Mouse (Mus musculus): ENCODE data around the gene Phpt1. TPM values are rescaled to one million over a fixed set of nuclear protein-coding genes. Genes with fewer than 3 reads are reported as not detected.

Phpt1 gene
- polyA plus RNA-seq, 1 experiment from 2014 or later, result 181 TPM

DNA sequence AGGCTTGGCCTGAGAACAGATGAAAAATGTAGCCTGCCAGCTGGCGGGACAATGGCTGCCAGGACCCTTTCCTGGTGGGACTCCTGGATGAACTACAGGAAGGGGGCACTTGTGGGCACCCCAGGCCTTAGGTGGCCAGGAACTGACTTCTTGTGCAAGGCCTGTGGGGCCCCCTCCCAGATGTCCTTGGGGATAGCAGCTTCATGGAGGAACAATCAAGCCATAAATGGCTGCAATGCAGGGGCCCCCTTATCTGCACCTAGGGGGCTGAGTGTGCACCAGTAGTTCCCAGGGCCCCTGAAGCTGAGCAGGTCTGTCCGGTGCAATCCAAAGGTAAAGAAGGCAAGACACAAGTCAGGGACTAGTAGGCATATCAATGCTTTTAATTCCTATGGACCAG lies 2.0 kb downstream of the Phpt1 start:
- peak overlapping the region; percentile 64 for H3K4me3 ChIP-seq (replicated peaks)
- peak overlapping the region; percentile 82 for H3K4me2 ChIP-seq
- peaks cover 29% of the 10 kb centered on the region for H3K36me3 ChIP-seq
- no peak overlapping the region for H3K9ac ChIP-seq (replicated peaks)
- 86% methylated on average over 2 of the region's 2 CpGs for WGBS
- no peak overlapping the region for H3K27ac ChIP-seq (replicated peaks)
- H3K27me3 ChIP-seq (replicated peaks), result peaks cover 21% of the 10 kb centered on the region
- no peak for ATAC-seq (ENCODE audit: low FRiP score)
- peaks cover 44% of the 10 kb centered on the region for H3K4me1 ChIP-seq
- H3K9me3 ChIP-seq (replicated peaks), result no peaks in the 10 kb centered on the region

DNA sequence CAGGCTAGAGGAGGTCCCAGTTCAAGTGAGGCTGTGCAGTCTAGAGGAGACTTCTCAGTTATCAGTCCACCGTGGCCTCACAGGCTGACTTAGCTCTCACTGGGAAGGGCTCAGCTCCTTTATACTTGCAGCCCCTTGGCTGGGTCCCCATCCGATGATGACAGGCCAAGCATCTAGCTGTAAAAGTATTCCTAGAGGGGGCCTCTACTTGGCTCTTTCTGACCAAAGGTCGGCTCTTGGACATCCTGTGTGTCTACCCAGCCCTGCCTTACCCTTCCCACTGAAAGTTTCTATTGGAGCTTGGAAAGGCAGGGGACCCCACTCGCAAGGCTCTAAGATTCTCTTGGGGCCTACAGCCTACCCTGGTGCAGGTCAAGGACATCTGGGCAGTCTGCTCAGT lies 3.8 kb downstream of the Phpt1 start:
- 94% methylated on average over 4 of the region's 4 CpGs for WGBS
- H3K36me3 ChIP-seq, result peaks cover 25% of the 10 kb centered on the region
- H3K4me1 ChIP-seq, result peaks cover 29% of the 10 kb centered on the region
- H3K9ac ChIP-seq (replicated peaks), result no peak overlapping the region
- H3K27ac ChIP-seq (replicated peaks), result no peak overlapping the region
- peaks cover 2% of the 10 kb centered on the region for H3K27me3 ChIP-seq (replicated peaks)
- ATAC-seq (ENCODE audit: low FRiP score), result no peak
- no peak overlapping the region for H3K4me3 ChIP-seq (replicated peaks)
- H3K4me2 ChIP-seq, result no peak overlapping the region
- no peaks in the 10 kb centered on the region for H3K9me3 ChIP-seq (replicated peaks)

DNA sequence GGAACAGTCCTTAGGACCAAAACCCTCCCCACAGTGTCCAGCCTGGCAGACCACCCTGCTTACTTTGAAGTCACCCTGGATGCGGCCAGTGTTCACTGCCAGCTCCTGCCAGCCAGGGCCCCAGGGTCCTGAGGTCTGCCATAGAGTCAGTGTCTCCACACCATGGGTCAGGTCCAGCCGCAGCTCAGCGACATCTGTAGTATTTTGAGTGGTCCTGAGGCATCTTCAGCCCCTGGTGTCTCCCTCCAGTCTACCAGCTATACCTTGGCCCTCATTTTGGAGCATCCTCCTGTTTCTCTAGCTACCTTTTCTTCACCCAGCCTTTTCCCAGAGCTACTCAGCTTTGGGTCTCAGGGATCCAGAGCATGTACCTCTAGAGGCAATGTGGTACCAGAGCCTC lies 5.7 kb downstream of the Phpt1 start:
- Histone ChIP-seq H3K27me3 (replicated peaks) (no peaks in the 10 kb centered on the region), H3K4me1 (peaks cover 18% of the 10 kb centered on the region), H3K27ac (replicated peaks) (no peak overlapping the region), H3K4me2 (no peak overlapping the region), H3K9me3 (replicated peaks) (no peaks in the 10 kb centered on the region), H3K4me3 (replicated peaks) (no peak overlapping the region), H3K36me3 (peaks cover 33% of the 10 kb centered on the region), H3K9ac (replicated peaks) (no peak overlapping the region)
- ATAC-seq (ENCODE audit: low FRiP score), result no peak
- 98% methylated on average over 3 of the region's 3 CpGs for WGBS

DNA sequence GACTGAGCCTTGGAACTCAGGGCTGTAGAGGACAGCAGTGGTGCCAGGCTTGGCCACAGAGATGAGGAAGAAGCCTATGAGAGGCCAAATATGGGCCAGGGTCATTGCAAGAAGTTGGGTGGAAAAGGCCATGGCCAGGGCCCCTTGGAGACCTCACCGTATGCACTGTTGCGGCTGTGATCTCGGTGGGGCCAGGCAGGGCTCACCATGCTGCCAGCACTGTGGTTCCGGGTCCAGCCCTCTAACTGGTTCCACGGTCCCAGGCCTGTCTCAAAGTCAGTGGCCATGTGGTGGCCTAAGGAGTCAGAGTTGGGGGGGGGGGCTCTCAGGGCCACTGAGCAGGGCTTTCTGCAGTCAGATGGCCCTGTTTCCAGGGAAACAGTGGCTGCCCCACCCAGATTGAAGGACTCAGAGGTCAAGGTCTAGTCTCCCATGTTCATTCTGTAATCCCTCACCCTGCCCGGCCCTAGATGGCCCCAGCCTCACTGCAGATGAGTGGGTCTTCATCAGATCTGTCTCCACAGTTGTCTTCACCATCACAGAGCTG lies 6.5 kb downstream of the Phpt1 start:
- H3K4me1 ChIP-seq, result peaks cover 12% of the 10 kb centered on the region
- no peak for ATAC-seq (ENCODE audit: low FRiP score)
- peaks cover 41% of the 10 kb centered on the region for H3K36me3 ChIP-seq
- H3K27ac ChIP-seq (replicated peaks), result no peak overlapping the region
- H3K27me3 ChIP-seq (replicated peaks), result no peaks in the 10 kb centered on the region
- WGBS, result 88% methylated on average over 6 of the region's 6 CpGs
- H3K9ac ChIP-seq (replicated peaks), result no peak overlapping the region
- H3K4me3 ChIP-seq (replicated peaks), result no peak overlapping the region
- no peaks in the 10 kb centered on the region for H3K9me3 ChIP-seq (replicated peaks)
- no peak overlapping the region for H3K4me2 ChIP-seq

DNA sequence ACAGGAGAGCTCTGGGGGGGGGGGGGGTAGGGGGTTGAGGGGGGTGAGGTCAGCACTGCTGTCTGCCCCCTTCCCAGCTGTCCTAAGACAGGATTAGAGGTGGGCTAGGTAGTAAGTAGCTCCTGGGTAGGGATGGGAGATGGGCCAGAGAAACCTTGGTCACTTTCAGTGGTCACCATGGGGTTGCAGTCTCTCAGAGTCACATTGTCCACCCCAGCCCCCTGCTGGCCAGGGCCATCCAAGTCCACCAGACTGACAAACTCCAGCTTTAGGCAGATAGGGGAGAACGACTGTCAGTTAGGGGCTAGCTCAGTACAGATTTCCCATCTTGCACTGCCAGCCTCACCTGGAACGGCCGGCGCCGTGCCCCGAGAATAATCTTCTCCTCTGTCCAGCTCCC lies 8.5 kb downstream of the Phpt1 start:
- Histone ChIP-seq H3K27ac (replicated peaks) (no peak overlapping the region), H3K4me3 (replicated peaks) (no peak overlapping the region), H3K27me3 (replicated peaks) (no peaks in the 10 kb centered on the region), H3K4me2 (no peak overlapping the region), H3K36me3 (peaks cover 61% of the 10 kb centered on the region), H3K4me1 (no peaks in the 10 kb centered on the region), H3K9me3 (replicated peaks) (no peaks in the 10 kb centered on the region), H3K9ac (replicated peaks) (no peak overlapping the region)
- 88% methylated on average over 6 of the region's 6 CpGs for WGBS
- no peak for ATAC-seq (ENCODE audit: low FRiP score)

DNA sequence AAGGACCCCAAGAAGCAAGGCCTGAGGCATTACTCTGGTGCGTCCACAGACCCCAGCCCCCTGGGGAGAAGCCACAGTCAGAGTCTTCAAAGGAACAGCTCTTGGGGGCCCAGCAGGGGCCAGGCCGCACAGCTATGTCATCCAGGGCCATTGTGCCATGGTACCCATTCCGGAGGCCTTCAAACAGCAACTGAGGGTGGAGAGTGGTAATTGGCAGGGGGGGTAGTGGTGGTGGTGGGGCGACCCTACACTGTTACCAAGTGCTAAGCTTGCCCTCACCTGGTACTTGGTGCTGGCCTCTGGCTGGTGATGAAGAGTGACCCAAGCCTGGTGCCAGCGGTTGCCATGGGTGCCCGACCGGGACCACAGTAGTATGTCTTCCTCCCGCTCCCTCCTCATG lies 9.3 kb downstream of the Phpt1 start:
- Histone ChIP-seq H3K9me3 (replicated peaks) (no peaks in the 10 kb centered on the region), H3K27ac (replicated peaks) (no peak overlapping the region), H3K27me3 (replicated peaks) (no peaks in the 10 kb centered on the region), H3K4me3 (replicated peaks) (no peak overlapping the region), H3K4me2 (no peak overlapping the region), H3K36me3 (peaks cover 64% of the 10 kb centered on the region), H3K9ac (replicated peaks) (no peak overlapping the region), H3K4me1 (no peaks in the 10 kb centered on the region)
- ATAC-seq (ENCODE audit: low FRiP score), result 0 out of 2 replicates have a peak, but pooled peaks have one; percentile 7
- 87% methylated on average over 8 of the region's 8 CpGs for WGBS

DNA sequence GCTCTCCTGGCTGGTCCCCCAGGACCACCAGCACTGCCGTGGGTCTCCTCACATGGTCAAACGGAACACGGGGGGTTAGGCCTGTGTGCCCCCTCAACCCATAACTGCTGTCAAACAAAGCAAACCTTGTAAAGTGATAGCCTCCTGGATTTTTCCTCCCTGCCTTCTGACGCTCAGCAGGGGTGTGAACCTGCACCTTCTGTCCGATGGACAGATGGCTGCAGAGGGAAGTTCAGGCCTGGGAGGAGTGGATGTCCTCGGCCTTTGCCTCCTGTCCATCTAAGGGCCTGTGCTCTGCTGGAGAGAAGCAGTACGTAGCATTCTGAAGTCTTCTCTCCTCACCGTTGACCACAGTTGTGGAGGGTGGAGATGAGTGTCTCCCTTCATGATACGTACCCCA lies 13.1 kb downstream of the Phpt1 start:
- H3K4me1 ChIP-seq, result peaks cover 22% of the 10 kb centered on the region
- no peak overlapping the region for H3K4me3 ChIP-seq (replicated peaks)
- H3K9ac ChIP-seq (replicated peaks), result no peak overlapping the region
- no peak overlapping the region for H3K4me2 ChIP-seq
- 91% methylated on average over 9 of the region's 9 CpGs for WGBS
- no peak overlapping the region for H3K27ac ChIP-seq (replicated peaks)
- peaks cover 56% of the 10 kb centered on the region for H3K36me3 ChIP-seq
- H3K27me3 ChIP-seq (replicated peaks), result no peaks in the 10 kb centered on the region
- no peaks in the 10 kb centered on the region for H3K9me3 ChIP-seq (replicated peaks)
- ATAC-seq (ENCODE audit: low FRiP score), result no peak

DNA sequence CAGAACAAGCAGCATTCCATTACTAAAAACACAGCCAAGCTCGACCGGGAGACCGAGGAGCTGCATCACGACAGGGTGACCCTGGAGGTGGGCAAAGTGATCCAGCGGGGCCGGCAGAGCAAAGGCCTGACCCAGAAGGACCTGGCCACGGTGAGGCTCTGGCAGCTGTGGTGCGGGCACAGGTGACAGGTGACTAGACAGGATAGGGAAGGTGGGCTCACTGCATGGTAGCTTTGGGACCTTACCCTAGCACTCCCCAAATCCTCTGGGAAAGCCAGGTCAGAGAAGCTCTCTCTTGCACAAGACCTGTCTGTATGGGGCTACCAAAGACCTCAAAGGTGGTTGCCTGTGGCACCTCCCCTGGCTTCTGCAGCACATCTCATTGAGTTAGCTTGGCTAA lies 14.5 kb downstream of the Phpt1 start:
- WGBS, result 94% methylated on average over 8 of the region's 8 CpGs
- Histone ChIP-seq H3K4me2 (no peak overlapping the region), H3K36me3 (peaks cover 54% of the 10 kb centered on the region), H3K4me1 (peaks cover 30% of the 10 kb centered on the region), H3K9ac (replicated peaks) (no peak overlapping the region), H3K9me3 (replicated peaks) (no peaks in the 10 kb centered on the region), H3K27me3 (replicated peaks) (no peaks in the 10 kb centered on the region), H3K4me3 (replicated peaks) (no peak overlapping the region), H3K27ac (replicated peaks) (no peak overlapping the region)
- no peak for ATAC-seq (ENCODE audit: low FRiP score)

DNA sequence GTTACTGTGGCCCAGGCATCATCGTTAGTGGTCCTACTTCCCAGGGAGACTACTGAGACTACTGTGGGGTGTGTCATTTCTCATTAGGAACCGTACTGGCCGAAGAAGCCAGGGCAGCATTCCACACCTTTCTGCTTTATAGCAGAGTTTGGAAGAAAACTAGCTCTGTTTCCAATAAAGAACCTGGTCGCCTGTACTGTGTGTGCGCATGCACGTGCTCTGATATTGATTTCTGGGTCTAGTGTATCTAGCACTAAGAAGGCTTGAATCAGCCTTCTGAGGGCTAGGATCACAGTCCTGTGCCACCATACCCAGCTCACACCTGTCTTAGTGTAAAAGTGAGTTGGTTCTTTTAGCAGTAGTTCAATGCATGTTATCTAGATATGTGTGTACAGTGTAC lies 16.2 kb downstream of the Phpt1 start:
- WGBS, result 76% methylated on average over 6 of the region's 6 CpGs
- no peak for ATAC-seq (ENCODE audit: low FRiP score)
- Histone ChIP-seq H3K36me3 (peaks cover 42% of the 10 kb centered on the region), H3K9ac (replicated peaks) (peak overlapping the region; percentile 97), H3K4me2 (peak overlapping the region; percentile 84), H3K9me3 (replicated peaks) (no peaks in the 10 kb centered on the region), H3K4me3 (replicated peaks) (peak overlapping the region; percentile 87), H3K27ac (replicated peaks) (no peak overlapping the region), H3K4me1 (peaks cover 30% of the 10 kb centered on the region), H3K27me3 (replicated peaks) (no peaks in the 10 kb centered on the region)

DNA sequence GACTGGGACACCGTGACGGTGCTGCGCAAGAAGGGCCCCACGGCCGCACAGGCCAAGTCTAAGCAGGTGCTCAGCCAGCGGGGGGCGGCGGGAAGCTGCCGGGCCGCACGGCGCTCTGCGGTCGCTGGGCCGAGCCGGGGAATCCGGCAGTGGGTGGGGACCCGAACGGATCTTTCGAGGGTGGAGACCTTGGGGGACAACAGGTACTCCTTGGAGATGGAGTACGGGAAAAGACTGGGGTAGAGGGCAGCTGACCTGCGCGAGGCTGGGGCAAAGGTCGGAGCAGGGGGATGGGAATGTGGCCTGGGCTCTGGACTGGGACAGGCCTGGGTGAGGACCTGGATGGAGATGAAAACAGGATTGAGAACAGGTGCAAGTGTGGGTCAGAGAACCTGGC lies 17.1 kb downstream of the Phpt1 start:
- 0 out of 2 replicates have a peak, but pooled peaks have one; percentile 16 for ATAC-seq (ENCODE audit: low FRiP score)

DNA sequence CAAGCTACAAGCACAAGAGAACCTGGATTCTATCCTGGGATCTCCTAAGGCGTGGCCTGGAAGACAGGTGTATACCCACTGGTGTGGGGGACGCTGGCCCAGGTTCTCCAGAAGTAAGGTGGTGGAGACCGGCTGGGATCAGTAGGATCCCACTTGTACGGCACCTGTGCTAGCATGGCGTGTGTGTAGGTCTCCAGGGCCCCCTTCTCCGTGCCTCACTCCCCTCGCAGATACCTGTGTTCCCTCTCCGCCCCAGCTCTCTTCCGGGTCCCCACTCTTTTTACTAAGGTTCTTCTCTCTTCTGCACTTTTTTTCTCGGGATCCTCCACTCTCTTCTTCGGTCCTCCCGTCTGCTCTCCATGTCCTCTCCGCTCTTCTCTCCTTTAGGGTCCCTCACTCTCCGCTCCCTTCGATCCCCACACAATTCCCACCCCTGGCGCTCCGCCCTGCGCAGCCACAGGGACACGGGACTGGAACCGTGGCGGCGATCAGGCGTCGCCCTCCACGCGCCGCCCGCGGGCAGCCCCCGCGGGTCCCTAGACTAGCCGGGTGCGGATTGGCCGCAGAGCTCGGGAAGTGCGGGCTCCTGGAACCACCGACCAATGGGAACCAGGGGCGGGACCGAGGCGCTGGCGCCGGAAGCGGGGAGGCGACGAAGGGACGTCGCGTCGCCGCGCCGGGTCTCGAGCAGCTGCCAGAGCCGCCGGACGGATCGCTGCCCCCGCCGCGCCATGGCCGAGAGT lies 17.6 kb downstream of the Phpt1 start, which contains the start of gene Edf1:
TSS of gene Edf1 (plus strand) at position 627 of the 743 bp plus-strand sequence.
- no peaks in the 10 kb centered on the region for H3K27me3 ChIP-seq (replicated peaks)
- H3K36me3 ChIP-seq, result peaks cover 29% of the 10 kb centered on the region
- peak within 1 kb of the TSS; percentile 97 for H3K9ac ChIP-seq (replicated peaks)
- no peaks in the 10 kb centered on the region for H3K9me3 ChIP-seq (replicated peaks)
- H3K4me1 ChIP-seq, result peaks cover 30% of the 10 kb centered on the region
- H3K4me2 ChIP-seq, result peak within 1 kb of the TSS; percentile 84
- peak; percentile 99 for ATAC-seq (ENCODE audit: low FRiP score)
- H3K27ac ChIP-seq (replicated peaks), result peak within 1 kb of the TSS; percentile 87
- WGBS, result under 1% methylated on average over 61 of the region's 61 CpGs
- peak within 1 kb of the TSS; percentile 87 for H3K4me3 ChIP-seq (replicated peaks)

More for the DNA sequence above, 17.1 kb downstream of the Phpt1 start:
- Histone ChIP-seq H3K9me3 (replicated peaks) (no peaks in the 10 kb centered on the region), H3K4me1 (peaks cover 30% of the 10 kb centered on the region), H3K9ac (replicated peaks) (peak overlapping the region; percentile 97), H3K27me3 (replicated peaks) (no peaks in the 10 kb centered on the region), H3K27ac (replicated peaks) (peak overlapping the region; percentile 80), H3K36me3 (peaks cover 34% of the 10 kb centered on the region), H3K4me3 (replicated peaks) (peak overlapping the region; percentile 87), H3K4me2 (peak overlapping the region; percentile 84)
- under 1% methylated on average over 24 of the region's 24 CpGs for WGBS

DNA sequence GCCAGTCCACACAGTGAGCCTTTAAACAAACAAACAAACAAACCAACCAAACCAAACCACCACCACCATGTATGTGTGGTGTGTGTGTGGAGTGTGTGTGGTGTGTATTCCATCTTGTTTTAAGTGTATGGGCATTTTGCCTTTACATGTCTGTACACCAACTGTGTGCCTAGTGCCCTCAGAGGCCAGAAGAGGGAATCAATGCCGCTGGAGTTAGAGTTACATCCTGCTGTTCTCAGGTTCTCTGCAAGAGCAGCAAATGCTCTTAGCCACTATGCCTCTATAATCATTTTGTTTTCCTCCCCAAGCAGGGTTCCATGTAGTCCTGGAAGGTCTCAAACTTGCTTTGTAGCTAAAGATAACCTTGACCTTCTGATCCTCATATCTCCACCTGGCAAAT lies 18.7 kb downstream of the Phpt1 start:
- ATAC-seq (ENCODE audit: low FRiP score), result no peak
- Histone ChIP-seq H3K36me3 (peaks cover 18% of the 10 kb centered on the region), H3K4me2 (0 out of 2 replicates have a peak overlapping the region, but pooled peaks have one; percentile 84), H3K27ac (replicated peaks) (no peak overlapping the region), H3K27me3 (replicated peaks) (no peaks in the 10 kb centered on the region), H3K9ac (replicated peaks) (no peak overlapping the region), H3K4me3 (replicated peaks) (no peak overlapping the region), H3K9me3 (replicated peaks) (no peaks in the 10 kb centered on the region), H3K4me1 (peaks cover 30% of the 10 kb centered on the region)
- 39% methylated on average over 1 of the region's 1 CpGs for WGBS

Data from neural tube, embryonic 15.5 days (tissue).